Mouse (Mus musculus): ENCODE measurements around the gene Cabp7. TPM values are rescaled to one million over a fixed set of nuclear protein-coding genes. Genes with fewer than 3 reads are reported as not detected.

Cabp7 gene
- polyA plus RNA-seq, 1 experiment from 2014 or later: 0.18 TPM

DNA sequence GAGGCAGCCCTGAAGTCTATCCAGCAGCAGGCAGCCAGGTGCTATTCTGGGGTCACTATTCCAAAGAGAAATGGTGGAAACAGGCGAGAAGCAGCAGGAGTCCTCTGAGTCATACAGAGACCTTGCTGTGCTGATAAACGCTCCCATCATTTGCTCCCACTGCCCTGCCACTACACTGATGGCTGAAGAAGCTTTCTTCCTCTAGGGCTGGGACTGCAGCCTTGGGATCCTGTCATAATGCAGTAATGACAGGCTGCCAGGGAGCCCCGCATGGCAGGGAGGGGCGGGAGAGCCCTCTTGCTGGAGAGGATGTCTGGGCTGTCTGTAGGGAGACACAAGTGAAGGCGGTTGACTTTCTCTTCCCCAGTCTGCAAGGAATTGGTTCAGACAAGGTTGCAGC, 17.9 kb upstream of the Cabp7 start:
- H3K4me3 ChIP-seq: no peak overlapping the region
- H3K27ac ChIP-seq (ENCODE audit: poor library complexity, severe bottlenecking): no peak overlapping the region
- peaks cover 40% of the 10 kb centered on the region for H3K27me3 ChIP-seq (replicated peaks)
- ATAC-seq (ENCODE audit: insufficient number of reproducible peaks, low FRiP score): no peak
- H3K4me1 ChIP-seq (replicated peaks): peaks cover 10% of the 10 kb centered on the region
- no peak overlapping the region for H3K9ac ChIP-seq
- peaks cover 3% of the 10 kb centered on the region for H3K36me3 ChIP-seq
- no peak overlapping the region for H3K4me2 ChIP-seq
- WGBS: 50% methylated on average over 5 of the region's 5 CpGs
- H3K9me3 ChIP-seq (replicated peaks): no peaks in the 10 kb centered on the region

DNA sequence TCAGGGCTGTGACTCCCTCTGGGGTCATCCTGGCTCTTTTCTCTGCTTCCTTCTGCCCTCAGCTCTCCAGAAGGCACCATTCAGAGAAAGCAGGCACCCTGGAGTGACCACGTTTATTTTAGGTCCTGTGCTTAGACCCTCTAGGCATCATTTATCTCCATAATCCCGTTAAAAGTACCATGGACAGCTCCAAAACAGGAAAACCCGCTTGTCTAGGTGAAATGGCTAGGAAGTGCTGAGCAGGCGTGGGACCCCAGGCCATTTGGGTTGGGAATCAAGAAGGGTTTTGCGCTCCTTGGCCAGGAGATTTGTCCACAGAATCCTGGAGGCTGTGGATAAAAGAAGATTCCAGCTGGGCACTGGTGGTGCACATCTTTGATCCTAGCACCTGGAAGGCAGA, 17.1 kb upstream of the Cabp7 start:
- H3K27me3 ChIP-seq (replicated peaks): peaks cover 40% of the 10 kb centered on the region
- WGBS: 14% methylated on average over 5 of the region's 5 CpGs
- peaks cover 10% of the 10 kb centered on the region for H3K4me1 ChIP-seq (replicated peaks)
- no peaks in the 10 kb centered on the region for H3K9me3 ChIP-seq (replicated peaks)
- H3K4me3 ChIP-seq: no peak overlapping the region
- H3K27ac ChIP-seq (ENCODE audit: poor library complexity, severe bottlenecking): no peak overlapping the region
- H3K9ac ChIP-seq: no peak overlapping the region
- no peak overlapping the region for H3K4me2 ChIP-seq
- ATAC-seq (ENCODE audit: insufficient number of reproducible peaks, low FRiP score): no peak
- H3K36me3 ChIP-seq: no peaks in the 10 kb centered on the region; the same call in 1 of the 2 replicates

DNA sequence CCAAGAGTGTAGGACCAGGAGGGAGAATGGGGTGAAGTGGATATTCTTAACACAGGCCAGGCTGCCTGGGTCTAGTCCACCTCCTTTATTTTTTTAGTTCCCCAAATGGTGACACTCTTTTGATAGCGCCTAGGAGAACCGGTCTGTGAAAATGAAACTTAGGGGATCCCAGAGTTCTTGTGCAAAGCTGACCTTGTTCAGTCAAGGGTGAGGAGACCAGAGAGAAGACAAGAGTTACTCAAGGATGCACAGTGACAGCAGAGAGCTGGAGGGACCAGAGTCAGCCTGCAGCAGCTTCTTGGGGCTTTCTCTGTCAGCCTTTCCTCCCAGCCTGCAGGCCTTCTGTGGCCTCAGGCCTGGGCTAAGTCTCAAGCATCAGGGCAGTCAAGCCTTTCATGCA, 15.9 kb upstream of the Cabp7 start:
- H3K4me2 ChIP-seq: no peak overlapping the region
- peaks cover 10% of the 10 kb centered on the region for H3K4me1 ChIP-seq (replicated peaks)
- no peaks in the 10 kb centered on the region; the same call in 1 of the 2 replicates for H3K36me3 ChIP-seq
- H3K9me3 ChIP-seq (replicated peaks): no peaks in the 10 kb centered on the region
- H3K27ac ChIP-seq (ENCODE audit: poor library complexity, severe bottlenecking): no peak overlapping the region
- WGBS: 11% methylated on average over 2 of the region's 2 CpGs
- no peak for ATAC-seq (ENCODE audit: insufficient number of reproducible peaks, low FRiP score)
- H3K4me3 ChIP-seq: no peak overlapping the region
- H3K27me3 ChIP-seq (replicated peaks): peaks cover 42% of the 10 kb centered on the region
- no peak overlapping the region for H3K9ac ChIP-seq

DNA sequence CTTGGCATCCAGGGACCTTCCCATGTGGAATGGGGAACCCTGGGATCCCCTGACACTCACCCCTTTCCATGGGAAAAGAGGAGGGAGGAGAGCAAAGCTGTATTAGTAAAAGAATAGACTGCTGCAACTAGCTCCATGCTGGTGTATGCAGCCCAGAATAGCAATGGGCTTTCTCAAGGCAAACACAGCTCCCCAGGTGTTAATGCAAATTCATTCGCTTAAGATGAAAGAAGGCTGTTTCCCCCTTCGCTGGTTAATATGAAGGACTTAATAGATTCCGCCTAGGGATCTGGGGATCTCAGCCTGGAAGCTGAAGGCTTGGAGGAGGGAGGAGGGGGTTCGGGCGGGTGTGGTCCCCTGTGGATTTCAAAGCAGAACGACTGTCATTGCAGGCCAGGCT, 15.4 kb upstream of the Cabp7 start:
- no peak overlapping the region for H3K9ac ChIP-seq
- H3K36me3 ChIP-seq: no peaks in the 10 kb centered on the region; the same call in 1 of the 2 replicates
- no peaks in the 10 kb centered on the region for H3K9me3 ChIP-seq (replicated peaks)
- no peak overlapping the region for H3K27ac ChIP-seq (ENCODE audit: poor library complexity, severe bottlenecking)
- H3K4me1 ChIP-seq (replicated peaks): peaks cover 10% of the 10 kb centered on the region
- H3K4me3 ChIP-seq: no peak overlapping the region
- H3K4me2 ChIP-seq: no peak overlapping the region
- peaks cover 44% of the 10 kb centered on the region for H3K27me3 ChIP-seq (replicated peaks)
- ATAC-seq (ENCODE audit: insufficient number of reproducible peaks, low FRiP score): no peak
- 17% methylated on average over 6 of the region's 6 CpGs for WGBS

DNA sequence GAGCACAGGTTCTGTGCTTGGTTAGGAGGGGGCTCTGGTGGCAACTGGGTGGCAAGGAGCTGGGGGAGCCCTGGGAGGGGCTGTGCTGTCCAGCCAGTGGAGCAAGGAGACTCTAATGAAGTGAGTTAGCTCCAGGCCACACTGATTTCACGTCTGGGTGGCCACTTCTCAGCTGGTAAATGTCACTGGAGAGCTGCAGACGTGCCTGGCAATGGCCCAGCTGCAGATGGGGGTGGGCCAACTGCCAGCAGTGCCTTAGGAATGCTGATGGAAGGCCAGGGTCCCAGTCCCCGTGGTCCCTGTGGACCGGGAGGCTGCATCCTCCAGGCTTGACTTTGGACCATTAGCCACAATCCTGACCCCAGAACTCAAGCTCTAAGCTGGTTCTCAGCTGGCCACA, 13.9 kb upstream of the Cabp7 start:
- Histone ChIP-seq H3K27me3 (replicated peaks) (peaks cover 52% of the 10 kb centered on the region), H3K9me3 (replicated peaks) (no peaks in the 10 kb centered on the region), H3K4me3 (no peak overlapping the region), H3K9ac (no peak overlapping the region), H3K4me1 (replicated peaks) (peaks cover 10% of the 10 kb centered on the region), H3K4me2 (no peak overlapping the region), H3K36me3 (no peaks in the 10 kb centered on the region), H3K27ac (ENCODE audit: poor library complexity, severe bottlenecking) (no peak overlapping the region)
- no peak for ATAC-seq (ENCODE audit: insufficient number of reproducible peaks, low FRiP score)
- WGBS: 8% methylated on average over 4 of the region's 4 CpGs

DNA sequence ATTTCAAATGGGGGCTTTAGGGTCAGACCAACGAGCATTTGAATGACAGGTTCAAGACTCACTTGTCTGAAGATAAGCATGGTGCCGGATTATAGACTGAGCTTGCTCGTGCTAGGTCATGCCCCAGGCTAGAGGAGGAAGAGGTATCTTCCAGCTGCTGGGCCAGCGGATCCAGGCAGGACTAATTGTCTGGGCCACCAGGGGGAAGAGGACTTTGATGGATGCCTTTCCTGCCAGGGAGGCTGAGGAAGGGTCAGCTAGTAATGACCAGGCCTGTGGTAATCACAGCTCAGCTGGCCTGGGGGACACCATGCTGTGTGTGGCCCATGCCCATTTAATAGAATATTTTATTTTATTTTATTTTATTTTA, 11.2 kb upstream of the Cabp7 start:
- Histone ChIP-seq H3K9ac (no peak overlapping the region), H3K4me2 (no peak overlapping the region), H3K9me3 (replicated peaks) (peaks cover 7% of the 10 kb centered on the region; the same call in 1 of the 2 replicates), H3K36me3 (no peaks in the 10 kb centered on the region), H3K4me1 (replicated peaks) (peaks cover 10% of the 10 kb centered on the region), H3K4me3 (no peak overlapping the region), H3K27me3 (replicated peaks) (peaks cover 42% of the 10 kb centered on the region), H3K27ac (ENCODE audit: poor library complexity, severe bottlenecking) (no peak overlapping the region)
- WGBS: 26% methylated on average over 4 of the region's 4 CpGs
- ATAC-seq (ENCODE audit: insufficient number of reproducible peaks, low FRiP score): no peak

DNA sequence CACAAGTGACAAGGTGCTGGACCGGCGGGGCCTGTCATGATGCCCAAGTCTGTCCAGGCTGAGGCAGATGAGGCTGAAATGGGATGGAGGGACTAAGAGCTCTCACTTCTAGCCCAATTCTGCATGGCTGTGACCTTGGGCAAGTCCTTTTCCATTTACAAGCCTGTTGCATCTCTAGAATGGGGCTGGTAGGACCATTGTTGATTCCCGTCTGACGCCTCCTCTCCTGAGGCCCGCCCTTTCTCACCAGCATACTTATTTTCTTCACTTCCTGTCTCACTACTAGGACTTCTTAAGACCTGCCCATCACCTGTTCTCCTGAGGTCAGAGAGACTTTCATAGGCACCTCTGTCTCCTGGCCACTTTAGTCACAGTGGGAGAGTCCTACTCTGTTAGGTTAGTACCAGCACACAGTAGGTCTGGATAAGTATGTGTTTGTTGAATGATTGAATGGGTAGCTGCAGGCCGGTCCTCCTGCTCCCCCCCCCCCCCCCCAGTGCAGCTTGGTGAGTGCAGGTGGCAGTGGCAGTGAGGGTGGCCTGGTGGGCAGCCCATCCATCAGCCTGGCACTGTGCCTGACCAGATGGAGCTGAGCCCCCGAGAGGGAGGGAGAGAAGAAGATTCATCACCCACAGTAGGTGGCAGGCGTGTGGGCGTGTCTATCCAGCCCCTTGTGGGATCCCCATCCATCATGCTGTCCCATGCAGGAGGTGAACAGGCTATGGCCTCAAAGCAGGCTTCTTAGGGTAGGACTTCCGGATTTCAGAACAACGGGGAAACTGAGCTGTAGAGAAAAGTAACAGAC, 10.6 kb upstream of the Cabp7 start:
- H3K27ac ChIP-seq (ENCODE audit: poor library complexity, severe bottlenecking): no peak overlapping the region
- ATAC-seq (ENCODE audit: insufficient number of reproducible peaks, low FRiP score): no peak
- peaks cover 42% of the 10 kb centered on the region for H3K27me3 ChIP-seq (replicated peaks)
- H3K9ac ChIP-seq: no peak overlapping the region
- H3K4me2 ChIP-seq: no peak overlapping the region
- no peaks in the 10 kb centered on the region for H3K36me3 ChIP-seq
- H3K9me3 ChIP-seq (replicated peaks): peaks cover 7% of the 10 kb centered on the region; the same call in 1 of the 2 replicates
- 56% methylated on average over 11 of the region's 11 CpGs for WGBS
- no peak overlapping the region for H3K4me3 ChIP-seq
- H3K4me1 ChIP-seq (replicated peaks): peaks cover 10% of the 10 kb centered on the region

DNA sequence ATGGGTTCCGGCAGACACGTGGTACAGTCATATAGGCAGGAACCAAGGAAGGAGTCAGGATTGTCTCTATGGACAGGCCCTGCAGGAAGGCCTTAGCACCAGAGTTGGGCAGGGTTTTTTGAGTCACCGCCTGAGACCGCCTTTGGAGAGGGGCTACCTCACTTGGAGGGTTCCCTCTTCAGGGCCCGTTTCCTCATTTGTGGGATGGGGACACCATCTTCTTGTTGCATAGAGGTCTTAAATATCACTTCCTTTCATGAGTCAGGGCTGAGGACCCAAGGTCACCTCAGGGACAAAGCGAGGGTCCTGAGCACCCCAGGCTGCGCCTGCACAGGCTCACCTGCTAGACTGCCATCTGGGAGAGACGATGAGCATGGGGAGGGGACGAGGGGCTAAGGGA, 9.9 kb upstream of the Cabp7 start:
- WGBS: 67% methylated on average over 9 of the region's 9 CpGs

DNA sequence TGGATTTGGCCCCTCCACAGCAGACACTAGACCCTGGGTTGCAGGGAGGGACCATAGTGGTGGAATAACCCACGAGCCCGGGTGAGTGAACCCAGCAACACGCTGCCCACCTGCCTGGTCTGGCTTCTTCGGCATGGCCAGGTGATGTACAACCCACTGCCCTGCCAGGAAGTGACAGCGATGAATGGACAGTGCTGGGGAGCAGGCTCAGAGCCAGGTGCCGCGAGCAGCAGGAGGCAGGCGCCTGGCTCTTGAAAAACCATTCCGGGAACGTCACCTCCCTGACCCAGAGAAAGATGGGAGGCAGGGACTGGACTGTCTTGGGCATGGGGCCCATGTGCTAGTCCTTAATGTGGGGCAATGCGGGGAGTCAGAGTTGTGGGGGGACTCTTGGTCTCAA, 8.3 kb upstream of the Cabp7 start:
- Histone ChIP-seq H3K4me1 (replicated peaks) (no peaks in the 10 kb centered on the region), H3K9ac (no peak overlapping the region), H3K4me3 (no peak overlapping the region), H3K9me3 (replicated peaks) (peaks cover 7% of the 10 kb centered on the region; the same call in 1 of the 2 replicates), H3K27ac (ENCODE audit: poor library complexity, severe bottlenecking) (no peak overlapping the region), H3K27me3 (replicated peaks) (peaks cover 43% of the 10 kb centered on the region), H3K4me2 (no peak overlapping the region), H3K36me3 (no peaks in the 10 kb centered on the region)
- WGBS: 72% methylated on average over 11 of the region's 11 CpGs
- no peak for ATAC-seq (ENCODE audit: insufficient number of reproducible peaks, low FRiP score)

More for the DNA sequence above, 9.9 kb upstream of the Cabp7 start:
- Histone ChIP-seq H3K36me3 (no peaks in the 10 kb centered on the region), H3K4me3 (no peak overlapping the region), H3K27me3 (replicated peaks) (peaks cover 42% of the 10 kb centered on the region), H3K4me2 (no peak overlapping the region), H3K9ac (no peak overlapping the region), H3K4me1 (replicated peaks) (peaks cover 10% of the 10 kb centered on the region), H3K27ac (ENCODE audit: poor library complexity, severe bottlenecking) (no peak overlapping the region), H3K9me3 (replicated peaks) (peaks cover 7% of the 10 kb centered on the region; the same call in 1 of the 2 replicates)
- no peak for ATAC-seq (ENCODE audit: insufficient number of reproducible peaks, low FRiP score)

DNA sequence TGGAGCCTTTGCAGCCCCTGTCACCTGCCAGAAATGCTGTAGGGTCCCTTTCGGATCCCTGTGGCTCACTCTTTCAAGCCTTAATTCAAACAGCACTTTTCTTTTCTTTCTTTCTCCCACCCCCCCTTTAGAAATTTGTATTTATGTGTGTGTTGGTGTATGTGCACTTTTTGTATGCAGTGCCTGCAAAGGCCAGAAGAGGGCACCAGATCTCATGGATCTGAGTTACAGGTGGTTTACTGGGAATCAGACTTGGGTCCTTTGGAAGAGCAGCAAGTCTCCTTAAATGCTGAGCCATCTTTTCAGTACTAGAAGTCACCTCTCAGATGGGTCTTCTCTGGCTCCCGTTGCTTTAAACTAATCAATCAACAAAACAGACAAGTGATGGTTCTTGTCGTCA, 7.5 kb upstream of the Cabp7 start:
- Histone ChIP-seq H3K27ac (ENCODE audit: poor library complexity, severe bottlenecking) (no peak overlapping the region), H3K9ac (no peak overlapping the region), H3K4me3 (no peak overlapping the region), H3K36me3 (no peaks in the 10 kb centered on the region), H3K27me3 (replicated peaks) (peaks cover 51% of the 10 kb centered on the region), H3K4me2 (no peak overlapping the region), H3K4me1 (replicated peaks) (no peaks in the 10 kb centered on the region), H3K9me3 (replicated peaks) (peaks cover 7% of the 10 kb centered on the region; the same call in 1 of the 2 replicates)
- no peak for ATAC-seq (ENCODE audit: insufficient number of reproducible peaks, low FRiP score)
- WGBS: 86% methylated on average over 3 of the region's 3 CpGs

DNA sequence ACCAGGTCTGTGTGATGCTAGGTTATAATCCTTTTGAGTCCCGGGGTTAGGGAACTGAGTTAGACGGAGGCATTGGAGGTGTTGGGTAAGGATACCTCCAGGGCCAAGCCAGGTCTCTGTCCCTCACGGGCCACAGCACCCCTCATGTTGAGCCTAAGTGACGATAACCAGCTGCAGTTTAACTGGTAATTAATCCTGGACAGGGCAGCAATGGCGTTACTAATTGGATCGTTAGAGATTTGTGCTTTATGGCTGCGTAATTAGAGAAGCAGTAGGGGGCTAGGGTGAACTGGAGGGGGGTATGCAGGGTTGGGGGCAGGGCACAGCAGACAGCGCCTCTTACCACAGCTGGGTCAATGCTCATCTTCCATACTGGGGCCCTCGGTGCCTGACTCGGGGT, 6.3 kb upstream of the Cabp7 start:
- H3K27me3 ChIP-seq (replicated peaks): peaks cover 62% of the 10 kb centered on the region
- no peak for ATAC-seq (ENCODE audit: insufficient number of reproducible peaks, low FRiP score)
- no peaks in the 10 kb centered on the region for H3K36me3 ChIP-seq
- WGBS: 47% methylated on average over 10 of the region's 10 CpGs
- H3K4me2 ChIP-seq: no peak overlapping the region
- no peak overlapping the region for H3K9ac ChIP-seq
- no peak overlapping the region for H3K27ac ChIP-seq (ENCODE audit: poor library complexity, severe bottlenecking)
- peaks cover 7% of the 10 kb centered on the region; the same call in 1 of the 2 replicates for H3K9me3 ChIP-seq (replicated peaks)
- no peak overlapping the region for H3K4me3 ChIP-seq
- H3K4me1 ChIP-seq (replicated peaks): no peaks in the 10 kb centered on the region

DNA sequence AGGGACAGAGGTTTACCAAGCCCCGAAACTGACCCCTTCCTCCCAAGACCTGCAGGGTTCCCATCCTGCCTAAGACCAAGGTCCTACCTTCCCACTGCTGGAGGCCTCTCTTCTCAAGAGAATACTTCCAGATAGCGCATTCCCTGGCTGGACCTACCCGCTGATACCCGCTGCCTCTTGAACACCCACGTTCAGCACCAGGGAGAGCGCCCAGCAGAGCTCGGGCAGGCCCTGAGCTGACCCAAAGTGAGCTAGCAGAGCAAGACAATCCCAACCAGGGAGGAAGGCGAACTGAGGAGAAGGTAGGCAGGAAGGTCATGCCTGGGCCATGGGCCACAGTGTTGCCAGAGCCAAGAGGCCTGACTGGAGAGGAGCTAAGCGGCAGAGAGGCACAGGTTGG, 3.7 kb upstream of the Cabp7 start:
- Histone ChIP-seq H3K9ac (no peak overlapping the region), H3K9me3 (replicated peaks) (peaks cover 7% of the 10 kb centered on the region; the same call in 1 of the 2 replicates), H3K4me3 (no peak overlapping the region), H3K27me3 (replicated peaks) (peaks cover 75% of the 10 kb centered on the region), H3K27ac (ENCODE audit: poor library complexity, severe bottlenecking) (no peak overlapping the region), H3K36me3 (no peaks in the 10 kb centered on the region), H3K4me2 (no peak overlapping the region), H3K4me1 (replicated peaks) (peaks cover 18% of the 10 kb centered on the region)
- no peak for ATAC-seq (ENCODE audit: insufficient number of reproducible peaks, low FRiP score)
- WGBS: 4% methylated on average over 9 of the region's 9 CpGs
